Mouse (Mus musculus): ENCODE results near the gene Marc2.
A peak's percentile ranks its signal among the peaks of the same experiment; 100 is the strongest.

Gene Marc2

DNA sequence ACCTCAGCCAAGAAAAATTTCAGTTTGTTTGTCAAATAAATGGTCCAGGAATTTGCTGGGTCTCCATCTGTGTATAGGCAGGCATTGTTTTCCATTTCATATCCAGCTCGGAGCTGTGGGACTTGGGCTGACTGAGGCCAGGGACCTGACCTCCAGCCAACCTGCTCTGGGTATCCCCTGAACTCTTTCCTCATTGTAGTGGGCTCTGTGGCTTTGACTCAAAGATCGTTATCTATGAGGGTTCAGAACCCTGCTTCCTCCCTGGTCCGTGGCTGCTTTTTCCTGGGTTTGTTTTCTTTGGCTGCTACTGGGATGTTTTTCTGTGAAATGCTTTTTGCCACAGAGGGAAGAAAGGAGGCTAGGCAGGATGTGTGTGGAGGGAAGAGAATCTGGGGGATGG lies 7.7 kb upstream of the Marc2 start:
- no peak for DNase-seq (ENCODE audit: low read depth, low spot score)

GRCm38 (mm10) chr1:184853339-184853738 lies 7.1 kb upstream of the Marc2 start:
- no peak for DNase-seq (ENCODE audit: low read depth, low spot score)

DNA sequence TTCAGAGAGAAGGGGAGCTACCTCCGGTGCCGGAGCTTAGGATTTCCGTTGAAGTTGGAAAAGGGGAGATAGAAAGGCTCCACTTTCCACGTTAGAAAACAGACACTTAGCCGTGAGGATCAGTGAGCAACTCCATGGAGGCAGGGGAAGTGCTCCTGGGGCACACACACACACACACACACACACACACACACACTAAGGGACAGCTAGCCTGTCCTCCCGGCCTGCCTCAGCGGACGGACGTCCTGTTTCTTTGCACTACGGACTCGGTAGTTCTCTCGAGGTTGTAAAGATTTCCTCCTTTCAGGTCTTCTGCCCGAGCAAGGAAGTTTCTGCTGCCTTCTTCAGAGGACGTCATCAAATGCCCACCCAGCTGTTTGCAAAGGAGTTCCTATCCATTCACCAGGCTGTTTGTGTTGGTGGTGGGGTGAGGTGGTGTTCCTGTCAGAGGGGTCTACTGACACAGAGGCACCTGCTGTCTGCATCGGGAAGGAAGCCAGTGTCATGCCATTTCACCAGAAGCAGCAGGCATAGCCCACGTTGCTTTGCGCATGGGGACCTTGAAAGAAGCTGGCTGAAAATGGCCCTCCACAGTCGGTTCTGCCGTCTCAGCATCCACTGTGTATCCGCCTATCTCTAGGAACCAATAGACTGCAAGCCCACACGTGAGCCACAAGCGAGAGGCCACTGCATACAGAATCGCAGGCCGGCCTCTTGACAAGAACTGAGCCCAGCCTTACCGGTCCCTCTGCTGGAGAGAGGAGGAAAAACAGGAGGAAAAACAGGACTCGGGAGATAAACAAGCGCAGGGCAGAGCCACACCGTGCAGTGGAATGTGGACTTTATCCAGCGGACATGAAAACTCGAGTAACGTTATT lies 5.7 kb upstream of the Marc2 start:
- peak; percentile 50 for DNase-seq (ENCODE audit: low read depth, low spot score)

DNA sequence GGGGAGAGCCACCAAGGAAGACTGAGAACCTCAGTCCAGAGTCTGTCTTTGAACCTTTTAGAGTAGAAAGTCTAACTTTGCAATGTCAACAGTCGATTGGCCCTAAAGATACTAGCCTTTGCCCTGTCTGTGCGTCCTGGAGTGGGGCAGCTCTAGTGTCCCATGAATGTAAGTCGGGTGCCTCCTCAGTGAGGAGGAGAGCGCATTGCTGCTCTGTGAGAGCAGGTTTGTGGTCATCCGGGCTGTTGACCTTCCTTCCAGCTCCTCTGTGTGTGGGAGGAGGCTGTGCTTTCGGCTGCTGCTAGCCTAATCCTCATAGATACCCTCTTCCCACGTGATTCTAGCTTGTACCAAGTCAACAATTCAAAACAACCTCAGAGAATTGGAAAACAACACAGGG lies 4.9 kb upstream of the Marc2 start:
- no peak for DNase-seq (ENCODE audit: low read depth, low spot score)

DNA sequence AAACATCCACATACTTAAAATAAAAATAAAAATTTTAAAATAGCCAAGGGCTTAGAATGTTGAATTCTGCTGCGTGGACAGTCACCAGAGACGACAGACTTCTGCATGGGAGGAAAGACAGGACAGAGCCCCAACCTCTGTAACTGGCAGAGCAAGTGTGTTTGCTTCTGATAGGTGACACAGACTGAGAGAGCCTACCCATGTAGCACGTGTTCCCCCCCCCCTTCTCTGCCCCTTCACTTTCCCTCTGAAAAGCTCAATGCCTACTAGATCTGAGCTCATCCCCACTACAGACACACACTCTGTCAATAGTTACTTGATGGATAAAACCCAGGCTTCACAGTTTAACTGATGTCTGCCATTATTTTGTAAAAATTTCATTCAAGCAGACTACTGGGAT lies 722 bp upstream of the Marc2 start:
- DNase-seq (ENCODE audit: low read depth, low spot score): no peak

- peak; percentile 72 for DNase-seq (ENCODE audit: low read depth, low spot score)
Observed at GRCm38 (mm10) chr1:184845111-184846071, 860 bp downstream of the Marc2 start.

DNA sequence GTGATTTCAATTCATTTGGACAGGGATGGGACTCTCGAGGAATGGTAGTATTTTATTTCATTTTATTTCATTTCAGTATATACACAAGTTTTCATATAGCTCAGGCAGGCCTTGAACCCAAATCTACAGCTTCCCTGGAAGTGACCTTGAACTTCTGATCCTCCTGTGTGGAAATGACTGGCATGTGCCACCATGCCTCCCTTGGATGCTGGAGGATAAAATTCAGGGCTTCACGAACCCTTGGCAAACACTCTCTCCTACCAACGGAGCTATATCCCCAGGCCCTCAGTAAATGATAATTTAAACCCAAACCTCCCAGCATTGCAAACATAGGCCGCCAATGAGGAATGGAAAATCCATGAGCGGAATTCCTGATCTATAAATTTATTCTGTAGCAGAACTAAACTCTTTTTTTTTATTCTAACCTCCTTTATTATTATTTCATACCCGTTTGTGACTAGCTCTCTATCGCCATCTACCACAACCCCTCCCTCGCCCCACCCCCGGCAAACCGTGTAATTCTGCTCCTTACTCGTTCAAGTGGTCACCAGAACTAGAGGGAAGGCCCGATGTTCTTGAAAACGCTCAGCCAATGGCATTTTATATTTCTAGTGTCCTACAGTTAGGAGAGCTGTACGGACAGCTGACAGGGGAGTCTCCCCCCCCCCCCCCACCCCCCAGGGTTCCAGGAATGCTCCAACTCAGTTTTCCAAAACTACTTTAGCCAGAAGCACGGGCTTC lies 1.8 kb downstream of the Marc2 start:
- DNase-seq (ENCODE audit: low read depth, low spot score): no peak

GRCm38 (mm10) chr1:184837649-184838048 lies 8.6 kb downstream of the Marc2 start:
- DNase-seq (ENCODE audit: low read depth, low spot score): no peak

DNA sequence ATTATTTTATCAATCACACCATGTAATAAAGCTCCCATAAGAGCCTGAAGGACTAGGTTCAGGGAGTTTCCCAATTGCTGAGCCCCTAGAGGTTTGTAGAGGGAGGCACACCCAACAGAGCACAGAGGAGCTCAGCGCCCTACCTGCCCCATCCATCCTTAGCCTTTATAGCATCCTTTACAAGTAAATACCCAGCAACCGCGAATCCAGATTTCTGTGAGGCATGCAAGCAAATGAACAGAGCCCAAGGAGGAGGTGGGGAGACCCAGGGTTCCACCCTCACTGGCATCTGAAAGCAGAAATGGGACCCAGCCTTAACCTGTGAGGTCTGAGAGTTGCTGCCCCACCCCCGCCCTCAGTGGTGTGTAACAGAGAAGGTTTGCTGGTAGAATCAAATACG lies 9.9 kb downstream of the Marc2 start:
- no peak for DNase-seq (ENCODE audit: low read depth, low spot score)

DNA sequence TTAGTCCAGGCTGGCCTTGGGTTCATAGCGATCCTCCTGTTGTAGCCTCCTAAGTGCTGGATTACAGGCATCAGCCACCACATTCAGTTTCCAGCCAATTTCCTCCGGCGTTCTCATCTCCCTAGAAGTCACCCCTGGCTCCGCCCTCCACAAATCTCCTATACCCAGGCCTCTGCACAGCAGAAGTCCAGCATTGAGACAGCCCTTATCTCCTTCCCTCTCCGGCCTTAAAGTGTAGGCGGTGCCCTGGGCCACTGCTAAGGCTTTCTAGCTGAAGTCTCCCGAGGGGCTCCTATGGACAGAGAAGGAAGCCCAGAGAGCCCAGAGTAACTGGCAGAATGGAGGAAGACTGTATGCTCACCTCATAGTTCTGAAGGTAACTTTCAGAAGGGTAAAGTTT lies 12.8 kb downstream of the Marc2 start:
- no peak for DNase-seq (ENCODE audit: low read depth, low spot score)

DNA sequence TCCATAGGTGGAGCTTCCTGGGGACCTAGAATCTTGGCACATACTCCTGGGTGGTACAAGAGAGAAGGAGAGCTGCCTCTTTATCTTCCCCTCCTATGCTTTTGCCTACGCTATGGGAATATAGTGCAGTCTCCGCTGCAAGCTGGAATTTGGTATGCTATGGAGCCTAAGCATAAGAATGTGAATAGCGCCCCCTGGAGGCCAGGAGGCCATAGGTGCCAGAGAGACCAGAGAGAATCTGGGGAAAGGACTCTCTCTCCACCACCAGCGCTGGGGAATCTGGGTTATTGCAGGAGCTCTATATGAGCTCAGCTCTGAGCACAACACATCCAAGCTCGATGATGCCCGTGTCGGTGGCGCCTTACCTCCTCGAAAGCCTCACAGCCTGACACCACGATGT lies 14.0 kb downstream of the Marc2 start:
- DNase-seq (ENCODE audit: low read depth, low spot score): no peak

- DNase-seq (ENCODE audit: low read depth, low spot score): no peak
Observed at GRCm38 (mm10) chr1:184829897-184830296, 16.4 kb downstream of the Marc2 start.

GRCm38 (mm10) chr1:184827175-184827701 lies 19.0 kb downstream of the Marc2 start:
- no peak for DNase-seq (ENCODE audit: low read depth, low spot score)

DNA sequence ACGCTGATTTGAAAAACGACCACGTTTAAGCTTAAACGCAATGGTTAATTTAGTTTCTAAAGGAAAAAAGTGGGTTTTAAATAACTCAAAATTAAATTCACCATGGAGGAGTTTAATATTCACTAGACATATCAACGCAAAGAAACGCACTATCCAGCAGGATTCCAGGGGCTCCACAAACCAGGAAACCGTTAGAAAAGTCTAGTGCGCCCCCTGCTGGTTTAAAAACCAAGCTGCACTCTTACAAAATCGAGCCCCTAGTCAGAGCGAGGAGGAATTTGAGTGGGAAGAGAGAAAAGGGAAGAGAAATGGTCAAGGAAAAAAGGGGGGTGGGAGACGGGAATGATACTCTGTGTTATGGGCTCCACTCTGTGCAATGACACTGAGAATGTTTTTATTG lies 21.2 kb downstream of the Marc2 start:
- DNase-seq (ENCODE audit: low read depth, low spot score): no peak

DNA sequence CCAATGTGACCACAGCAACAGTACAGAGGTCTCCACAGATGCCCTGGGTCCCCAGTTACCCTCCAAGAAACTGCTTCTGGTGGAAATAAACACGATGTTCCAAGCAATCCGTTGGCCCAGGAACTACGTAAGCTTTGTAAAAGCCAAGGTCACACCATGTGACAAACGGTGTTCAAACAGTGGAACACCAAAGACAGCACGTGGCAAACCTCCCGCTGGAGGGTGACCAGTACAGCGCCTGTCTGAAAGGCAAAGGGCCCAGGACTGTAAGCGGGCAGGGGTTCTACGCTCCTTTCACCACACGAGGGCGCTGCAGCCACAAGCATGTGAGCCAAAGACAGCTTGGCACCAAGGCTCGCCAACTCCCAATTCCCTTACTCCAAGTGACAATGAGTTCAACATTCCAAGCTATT lies 21.8 kb downstream of the Marc2 start:
- DNase-seq (ENCODE audit: low read depth, low spot score): peak; percentile 56

- no peak for DNase-seq (ENCODE audit: low read depth, low spot score)
Observed at GRCm38 (mm10) chr1:184822678-184823077, 23.6 kb downstream of the Marc2 start.

DNA sequence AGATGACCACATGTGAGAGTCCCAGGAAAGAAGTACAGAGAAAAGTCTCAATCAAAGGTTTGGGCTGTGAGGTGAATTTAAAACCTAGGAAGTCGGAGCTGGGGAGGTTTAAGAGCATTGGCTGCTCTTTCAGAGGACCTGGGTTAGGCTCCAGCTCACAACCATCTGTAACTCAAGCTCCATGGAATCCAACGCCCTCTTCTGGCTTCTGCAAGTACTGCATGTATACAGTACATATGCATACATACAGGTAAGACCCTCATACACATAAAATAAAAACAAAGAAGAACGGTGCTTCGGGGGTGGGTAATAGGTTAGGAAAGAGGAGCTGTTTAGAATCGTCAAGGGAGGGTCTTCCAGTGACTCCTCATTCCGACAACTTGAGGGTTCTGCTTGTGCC lies 28.5 kb downstream of the Marc2 start:
- DNase-seq (ENCODE audit: low read depth, low spot score): no peak

DNA sequence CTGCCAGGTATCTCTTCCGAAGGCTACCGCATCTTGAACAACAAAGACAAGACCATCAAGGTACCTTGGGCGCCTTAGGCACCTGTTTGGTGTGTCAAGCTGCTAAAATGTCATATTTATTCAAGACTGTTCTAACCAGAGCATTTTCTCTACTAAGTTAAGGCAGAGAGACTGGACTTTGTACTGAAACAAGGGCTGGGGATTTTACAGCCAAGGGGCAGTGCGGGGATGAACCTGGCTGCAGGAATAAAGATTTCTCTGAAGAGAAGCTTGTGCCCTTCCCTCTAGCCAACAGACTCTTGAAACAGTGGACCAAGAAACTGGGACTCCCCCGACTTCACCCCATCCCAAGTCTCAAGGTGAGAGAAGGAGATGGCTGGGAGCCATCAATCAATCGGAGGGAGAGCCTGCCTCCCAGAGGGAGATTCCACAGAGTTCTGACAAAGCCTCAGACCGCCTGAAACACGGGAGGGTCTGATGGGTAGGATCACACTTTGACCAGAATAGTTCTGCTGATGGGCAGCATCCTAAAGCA lies 34.5 kb downstream of the Marc2 start:
- DNase-seq (ENCODE audit: low read depth, low spot score): no peak

DNA sequence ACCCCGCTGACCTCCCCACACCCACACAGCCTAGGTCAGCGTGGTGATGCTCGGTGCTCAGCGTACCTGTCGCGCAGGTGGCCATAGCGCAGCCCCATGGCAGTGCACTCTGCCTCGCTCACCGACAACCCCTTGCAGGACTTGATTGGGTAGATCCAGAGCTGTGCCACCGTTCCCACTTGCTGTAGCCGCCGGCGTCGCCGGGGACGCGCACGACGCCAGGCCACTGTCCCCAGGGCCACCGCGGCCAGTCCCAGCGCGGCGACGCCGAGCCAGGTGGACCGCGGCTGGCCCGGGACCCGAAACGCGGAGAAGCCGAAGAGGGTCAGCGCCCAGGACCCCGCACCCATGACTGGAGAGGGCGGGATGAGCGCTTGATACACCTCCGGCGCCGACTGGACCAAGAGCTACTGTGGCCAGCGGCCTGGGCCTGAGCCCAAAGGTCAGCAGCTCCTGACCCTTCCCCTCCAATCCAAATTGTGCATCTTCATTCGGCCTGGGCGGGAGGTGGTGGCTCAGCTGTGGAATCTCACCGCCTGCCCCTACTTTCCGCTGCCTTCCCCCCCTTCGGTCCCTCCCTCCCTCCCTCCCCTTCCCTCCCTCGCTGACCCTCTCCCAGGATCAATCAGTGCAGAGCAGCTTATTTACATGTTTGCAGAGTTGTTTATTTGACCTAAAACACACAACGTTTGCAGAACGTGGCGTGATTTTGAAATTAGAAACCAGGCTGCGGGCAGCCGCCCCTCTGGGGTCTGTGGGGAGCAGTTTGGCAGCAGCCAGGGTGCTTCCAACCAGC lies 35.3 kb downstream of the Marc2 start, which contains the start of gene Marc1:
TSS of gene Marc1 (minus strand) at position 534 of the 796 bp plus-strand sequence.
- no peak for DNase-seq (ENCODE audit: low read depth, low spot score)

DNA sequence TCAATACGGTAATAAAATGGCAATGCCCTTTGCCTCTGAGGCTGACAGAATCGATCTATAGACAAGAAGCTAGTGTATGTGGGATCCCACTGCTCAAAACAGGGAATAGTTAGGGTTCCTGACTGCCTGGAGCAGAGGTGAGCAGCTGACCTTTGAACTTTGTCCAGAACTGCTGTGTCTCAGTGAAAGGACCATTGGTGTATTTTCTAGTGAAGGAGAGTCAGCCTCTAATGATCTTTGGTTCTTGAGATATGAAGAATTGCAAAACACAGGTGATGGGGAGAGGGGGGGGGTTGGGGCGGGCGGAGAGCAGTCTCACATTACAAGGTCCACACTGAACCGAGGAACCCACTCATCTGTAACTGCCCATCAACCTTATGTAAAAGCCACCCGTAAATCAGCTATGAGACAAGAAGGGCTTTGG lies 36.7 kb downstream of the Marc2 start:
- no peak for DNase-seq (ENCODE audit: low read depth, low spot score)
